Mouse (Mus musculus): ENCODE measurements around the gene Dhx36. TPM values are rescaled to one million over a fixed set of nuclear protein-coding genes. Genes with fewer than 3 reads are reported as not detected.

The Dhx36 gene
- 48.2 and 54.8 TPM in 2 replicates for total RNA-seq (2017)

GRCm38 (mm10) chr3:62506488-62507205 lies at the start of gene Dhx36:
TSS of gene Dhx36 (minus strand) at chr3:62507004.
- peak; percentile 100 for ATAC-seq (replicated peaks; ENCODE audit: low read depth, poor library complexity, severe bottlenecking)

DNA sequence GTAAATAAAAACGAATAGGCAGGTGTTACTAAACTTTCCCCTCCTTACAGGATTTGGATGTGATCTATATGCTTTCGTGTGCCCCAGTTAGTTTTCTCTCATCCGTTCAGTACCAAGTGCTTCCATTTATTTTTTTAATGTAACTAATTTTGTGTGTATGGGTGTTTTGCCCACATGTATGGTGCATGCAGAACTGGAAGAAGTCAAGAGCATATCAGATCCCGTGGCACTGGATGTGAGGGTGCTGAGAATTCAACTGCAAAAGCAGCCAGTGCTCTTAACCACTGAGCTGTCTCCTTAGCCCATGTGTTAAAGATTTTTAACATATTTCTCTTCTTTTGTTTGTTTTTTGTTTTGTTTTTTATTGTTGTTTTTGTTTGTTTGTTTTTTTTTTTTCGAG lies 20.8 kb upstream of the Dhx36 start:
- no peak for ATAC-seq (replicated peaks; ENCODE audit: low read depth, poor library complexity, severe bottlenecking)

DNA sequence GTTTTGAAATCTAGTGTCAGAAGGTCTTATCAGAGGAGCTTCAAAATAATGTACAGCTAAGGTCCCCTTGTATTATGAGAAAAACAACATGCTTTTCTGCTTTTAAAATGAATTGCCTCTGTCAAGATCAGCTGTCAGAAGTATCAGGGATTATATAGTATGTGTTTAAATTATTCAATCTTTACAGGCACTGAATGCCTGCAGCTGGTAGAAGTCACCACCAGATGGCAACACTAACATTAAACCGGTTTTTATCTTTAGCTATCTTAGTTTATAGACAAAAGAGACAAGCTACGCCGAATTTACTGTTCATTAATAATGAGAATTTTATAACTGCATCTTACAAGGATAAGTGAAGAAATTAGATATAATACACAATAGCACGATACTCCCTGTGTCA lies 20.4 kb upstream of the Dhx36 start:
- ATAC-seq (replicated peaks; ENCODE audit: low read depth, poor library complexity, severe bottlenecking) = peak; percentile 66

- no peak for ATAC-seq (replicated peaks; ENCODE audit: low read depth, poor library complexity, severe bottlenecking)
Observed at GRCm38 (mm10) chr3:62507206-62507647, 423 bp upstream of the Dhx36 start.

DNA sequence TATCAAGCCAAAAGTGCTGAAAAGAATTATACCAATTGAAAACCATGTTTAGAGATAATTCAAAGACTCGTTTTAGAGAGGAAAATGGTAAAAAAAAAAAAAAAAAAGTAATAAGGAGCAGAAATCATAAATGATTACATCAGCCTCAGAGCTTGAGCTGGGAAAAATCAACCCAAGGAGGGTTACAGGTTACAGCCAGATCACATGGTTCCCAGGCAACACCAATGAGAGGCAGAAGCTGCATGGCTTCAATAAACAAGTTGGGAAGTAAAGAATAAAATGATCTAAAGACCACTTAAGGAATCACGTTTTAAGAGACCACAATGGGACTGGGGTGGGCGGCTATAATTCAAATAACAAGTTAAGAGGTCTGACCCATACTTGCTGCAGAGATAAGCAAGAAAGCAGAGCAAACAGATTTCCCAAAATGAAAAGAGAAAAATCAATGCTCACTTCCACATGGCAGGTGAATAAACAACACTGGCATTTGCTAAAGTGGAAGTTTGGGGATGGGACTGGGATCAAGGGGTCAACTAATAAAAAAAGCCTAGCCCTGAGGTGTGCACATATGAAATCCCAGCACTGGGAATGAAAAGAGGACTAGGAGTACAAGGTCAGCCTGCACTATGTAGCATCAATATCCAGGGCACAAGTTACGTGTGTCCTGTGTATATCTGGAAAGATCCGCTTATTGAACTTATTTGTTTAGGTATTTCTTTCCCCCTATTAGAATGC lies 1.5 kb downstream of the Dhx36 start:
- no peak for ATAC-seq (replicated peaks; ENCODE audit: low read depth, poor library complexity, severe bottlenecking)

DNA sequence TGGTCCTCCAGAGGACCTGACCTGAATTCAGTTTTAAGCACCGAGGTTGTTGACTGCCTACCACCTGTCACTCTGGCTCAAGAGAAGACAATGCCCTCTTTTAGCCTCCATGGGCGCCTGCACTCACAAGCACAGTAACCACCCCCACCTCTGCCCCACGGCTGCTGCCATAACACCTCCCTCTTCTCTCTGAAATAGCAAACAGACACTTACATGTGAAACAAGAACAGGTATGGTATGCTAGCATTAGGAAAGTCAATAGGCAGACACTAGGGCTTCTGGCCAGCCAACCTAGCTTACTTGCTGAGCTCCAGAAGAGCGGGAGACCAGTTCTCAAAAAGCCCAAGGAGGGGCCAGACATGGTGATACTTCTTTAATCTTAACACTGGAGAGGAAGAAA lies 7.5 kb downstream of the Dhx36 start:
- no peak for ATAC-seq (replicated peaks; ENCODE audit: low read depth, poor library complexity, severe bottlenecking)

- peak; percentile 91 for ATAC-seq (replicated peaks; ENCODE audit: low read depth, poor library complexity, severe bottlenecking)
Observed at GRCm38 (mm10) chr3:62492568-62492967, 14.2 kb downstream of the Dhx36 start.

GRCm38 (mm10) chr3:62484340-62484739 lies 22.5 kb downstream of the Dhx36 start:
- ATAC-seq (replicated peaks; ENCODE audit: low read depth, poor library complexity, severe bottlenecking) = no peak

- ATAC-seq (replicated peaks; ENCODE audit: low read depth, poor library complexity, severe bottlenecking) = no peak
Observed at GRCm38 (mm10) chr3:62470179-62470578, 36.6 kb downstream of the Dhx36 start.

GRCm38 (mm10) chr3:62464276-62464675 lies 42.5 kb downstream of the Dhx36 start:
- ATAC-seq (replicated peaks; ENCODE audit: low read depth, poor library complexity, severe bottlenecking) = no peak

DNA sequence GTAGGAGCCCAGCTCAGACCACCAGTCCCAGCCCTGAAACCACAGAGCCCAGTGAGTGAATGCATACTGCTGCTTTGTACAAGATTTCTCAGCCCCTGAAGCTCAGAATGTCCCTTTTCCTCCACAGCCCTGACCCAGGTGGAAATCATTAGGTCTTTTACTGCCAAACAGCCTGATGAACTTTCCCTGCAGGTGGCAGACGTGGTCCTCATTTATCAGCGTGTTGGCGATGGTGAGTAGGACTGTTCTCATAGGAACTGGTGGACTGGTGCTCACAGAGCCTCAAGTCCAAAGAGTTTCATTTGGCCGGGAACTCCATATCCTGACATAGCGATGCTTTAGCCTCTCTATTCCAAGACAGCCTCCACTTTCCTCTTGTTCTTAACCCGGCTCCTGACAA lies 47.3 kb downstream of the Dhx36 start:
- no peak for ATAC-seq (replicated peaks; ENCODE audit: low read depth, poor library complexity, severe bottlenecking)

GRCm38 (mm10) chr3:62458284-62459013 lies 48.4 kb downstream of the Dhx36 start:
- ATAC-seq (replicated peaks; ENCODE audit: low read depth, poor library complexity, severe bottlenecking) = peak; percentile 89

DNA sequence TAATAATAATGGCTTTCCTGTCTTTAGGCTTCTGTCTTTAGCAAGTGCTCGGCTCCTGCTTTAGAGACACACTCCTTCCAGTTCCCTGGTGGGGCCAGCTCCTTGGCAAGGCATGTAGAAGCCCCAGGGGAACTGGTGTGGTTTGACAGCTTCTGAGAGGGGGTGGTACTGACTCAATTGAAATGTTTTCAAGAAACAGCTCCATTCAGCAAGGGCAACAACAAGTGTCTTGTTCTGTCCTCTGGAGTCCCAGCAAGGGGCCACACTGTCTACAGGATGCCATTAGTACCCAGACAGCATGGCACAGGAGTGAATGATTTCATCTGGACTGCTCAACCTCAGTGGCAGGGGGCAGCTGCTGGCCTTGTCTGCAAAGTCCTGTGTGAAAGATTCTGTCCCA lies 51.0 kb downstream of the Dhx36 start:
- ATAC-seq (replicated peaks; ENCODE audit: low read depth, poor library complexity, severe bottlenecking) = no peak

GRCm38 (mm10) chr3:62454096-62454495 lies 52.7 kb downstream of the Dhx36 start:
- no peak for ATAC-seq (replicated peaks; ENCODE audit: low read depth, poor library complexity, severe bottlenecking)

DNA sequence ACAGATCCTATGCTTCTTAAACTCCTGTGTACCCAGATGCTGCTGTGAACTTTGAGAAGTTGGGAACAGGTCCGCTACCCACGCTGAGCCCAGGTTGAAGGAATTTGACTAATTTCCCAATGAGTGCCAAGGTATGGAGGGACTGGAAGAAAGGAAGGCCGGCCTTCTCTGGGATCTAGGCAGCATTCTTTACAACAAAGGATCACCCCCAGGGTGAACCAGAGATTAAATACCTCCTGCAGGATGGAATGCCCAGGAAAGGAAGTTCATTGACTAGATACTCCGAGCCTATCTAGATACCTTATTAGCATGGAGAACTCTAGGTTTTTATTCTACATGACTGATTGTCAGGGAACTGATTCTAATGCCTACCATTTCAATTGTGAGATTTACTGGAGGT lies 53.8 kb downstream of the Dhx36 start:
- no peak for ATAC-seq (replicated peaks; ENCODE audit: low read depth, poor library complexity, severe bottlenecking)

GRCm38 (mm10) chr3:62449871-62450496 lies 56.8 kb downstream of the Dhx36 start:
- no peak for ATAC-seq (replicated peaks; ENCODE audit: low read depth, poor library complexity, severe bottlenecking)

DNA sequence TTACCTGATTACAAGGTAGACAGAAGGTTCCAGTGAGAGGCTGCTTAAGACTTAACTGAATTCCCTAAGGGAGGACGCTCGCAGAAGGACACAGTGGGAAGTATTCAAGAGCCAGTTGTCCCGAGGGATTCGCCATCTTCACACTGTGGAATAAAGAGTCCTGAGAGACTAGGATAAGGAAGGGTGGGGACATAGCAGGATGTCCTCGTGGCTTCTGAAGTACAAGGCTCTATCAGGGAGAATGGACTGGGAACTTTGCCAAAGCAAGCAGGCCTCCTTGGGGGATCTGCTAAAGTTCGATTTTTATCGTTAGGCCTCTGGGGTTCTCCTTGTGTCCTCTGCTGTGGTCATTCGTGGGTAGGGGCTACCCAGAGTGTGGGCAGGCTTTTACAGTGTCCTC lies 59.7 kb downstream of the Dhx36 start:
- no peak for ATAC-seq (replicated peaks; ENCODE audit: low read depth, poor library complexity, severe bottlenecking)

DNA sequence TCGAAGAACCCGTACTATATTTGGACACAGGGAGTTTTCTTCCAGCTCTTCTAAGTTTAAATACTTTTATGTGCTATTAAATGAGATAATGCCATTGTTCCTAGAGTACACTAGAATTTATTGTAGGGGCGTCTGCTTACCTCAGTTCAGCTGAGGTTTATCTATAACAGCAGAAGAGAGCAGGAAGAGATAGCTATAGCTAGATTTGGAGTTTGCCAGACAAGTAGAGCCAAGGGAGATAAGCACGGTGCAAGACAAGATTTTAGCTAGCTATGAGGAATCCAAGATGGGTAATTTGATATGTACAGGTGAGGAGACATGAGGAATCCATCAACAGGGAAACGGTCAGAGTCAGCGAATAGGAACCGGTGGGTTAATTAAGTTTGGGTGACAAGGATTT lies 60.5 kb downstream of the Dhx36 start:
- ATAC-seq (replicated peaks; ENCODE audit: low read depth, poor library complexity, severe bottlenecking) = no peak

DNA sequence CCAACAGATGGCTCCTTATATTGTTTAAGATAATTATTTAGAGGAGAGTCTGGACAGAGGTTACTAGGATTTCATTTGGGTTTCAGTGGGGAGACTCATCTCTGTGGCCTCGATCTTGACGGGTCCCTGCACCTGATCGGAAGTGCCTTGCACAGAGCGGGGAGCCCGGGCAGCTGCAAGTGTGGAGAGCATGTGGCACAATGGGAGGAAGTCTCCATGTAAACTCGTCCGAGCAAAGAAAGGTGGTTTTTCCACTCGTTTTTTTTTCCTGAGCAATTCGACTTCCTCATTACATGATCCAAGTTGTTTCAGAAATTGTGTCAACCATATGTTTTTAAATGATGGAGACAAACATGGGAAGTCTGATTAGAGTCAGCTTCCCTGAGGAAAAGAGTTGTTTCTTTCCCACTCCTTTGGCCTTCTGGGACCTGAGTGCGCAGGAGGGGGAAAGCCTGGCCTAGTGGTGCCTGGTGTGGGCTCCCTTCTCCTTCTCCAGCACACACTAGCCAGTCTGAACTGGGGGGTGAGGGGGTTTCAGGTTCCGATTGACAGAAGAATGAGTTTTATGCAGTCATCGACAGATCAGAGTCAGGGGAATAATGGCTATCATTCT lies 63.1 kb downstream of the Dhx36 start:
- 0 out of 2 replicates have a peak, but pooled peaks have one; percentile 47 for ATAC-seq (replicated peaks; ENCODE audit: low read depth, poor library complexity, severe bottlenecking)

DNA sequence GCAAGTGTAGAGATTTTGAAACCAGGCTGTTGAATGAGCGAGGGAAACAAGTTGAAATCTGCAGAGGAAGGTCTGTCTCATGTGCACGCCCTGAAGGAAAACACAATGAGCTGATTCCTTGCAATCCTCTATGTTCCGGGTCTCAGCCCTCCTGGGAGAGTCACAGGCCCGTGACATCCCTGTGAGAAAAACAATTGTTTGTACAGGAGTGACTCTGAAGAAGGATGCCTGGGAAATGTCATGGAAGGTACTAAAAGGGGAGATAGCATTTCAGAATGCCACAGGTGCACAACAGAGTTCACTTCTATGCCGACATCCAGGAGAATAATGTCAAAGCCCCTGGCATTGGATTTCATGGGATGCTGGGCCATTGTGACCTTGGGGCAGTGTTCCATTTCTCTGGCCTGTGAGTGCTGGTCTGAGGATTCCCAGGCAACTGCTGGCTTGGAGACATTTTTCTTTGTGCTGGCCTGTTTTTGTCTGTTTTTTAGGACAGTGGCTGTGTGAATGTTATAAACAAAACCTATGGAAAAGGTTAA lies 66.3 kb downstream of the Dhx36 start:
- no peak for ATAC-seq (replicated peaks; ENCODE audit: low read depth, poor library complexity, severe bottlenecking)
